Mouse (Mus musculus): ENCODE data around the gene Bbs5. TPM values are rescaled to one million over a fixed set of nuclear protein-coding genes. Genes with fewer than 3 reads are reported as not detected.
A peak's percentile ranks its signal among the peaks of the same experiment; 100 is the strongest.
"Not testable (repeated sequence)": the region's sequence is repeated elsewhere in the genome, so short reads cannot be mapped to it uniquely, and the experiment has no call there.

The Bbs5 gene
- polyA plus RNA-seq, 1 experiment from 2014 or later, result 10.3 TPM

DNA sequence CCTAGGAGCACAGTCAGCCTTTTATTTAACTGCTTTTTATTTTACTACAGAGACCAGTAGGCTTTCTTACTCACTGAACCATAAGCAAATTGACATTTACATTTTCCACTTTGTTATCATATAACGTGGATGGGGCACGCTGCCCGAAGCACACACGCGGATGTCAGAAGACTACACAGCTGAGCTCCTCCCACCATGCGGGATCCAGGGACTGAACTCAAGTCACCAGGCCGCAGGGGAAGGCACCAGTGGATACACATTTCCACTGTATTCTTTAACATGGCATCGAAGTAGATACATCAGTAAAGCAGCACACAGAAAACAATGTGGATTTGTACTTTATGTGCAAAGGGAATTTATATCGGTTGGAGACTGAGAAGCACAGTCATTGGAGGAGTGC lies 28.3 kb downstream of the Bbs5 start:
- no peaks in the 10 kb centered on the region for H3K36me3 ChIP-seq (ENCODE audit: control insufficient read depth, insufficient read depth, low read length)
- no peak for DNase-seq (ENCODE audit: low spot score)
- TF ChIP-seq EP300 (optimal IDR thresholded peaks at IDR 0.05), result no peak
- no peak for TF ChIP-seq CTCF (IDR thresholded peaks at IDR 0.05; ENCODE audit: low read depth)
- no peak overlapping the region for H3K4me2 ChIP-seq (replicated peaks; ENCODE audit: low read depth)
- no peak overlapping the region for H3K27ac ChIP-seq (replicated peaks)
- H3K9ac ChIP-seq (ENCODE audit: low read length), result no peak overlapping the region
- H3K4me1 ChIP-seq (replicated peaks; ENCODE audit: control insufficient read depth, insufficient read depth), result no peaks in the 10 kb centered on the region
- no peak overlapping the region for H3K4me3 ChIP-seq (ENCODE audit: low read depth, low read length)
- H3K27me3 ChIP-seq (ENCODE audit: control insufficient read depth, insufficient read depth, low read length), result no peaks in the 10 kb centered on the region
- no peak for ATAC-seq (ENCODE audit: low FRiP score, low TSS enrichment)
- 90% methylated on average over 9 of the region's 9 CpGs for WGBS
- H3K9me3 ChIP-seq (ENCODE audit: control insufficient read depth, low read length), result no peaks in the 10 kb centered on the region

DNA sequence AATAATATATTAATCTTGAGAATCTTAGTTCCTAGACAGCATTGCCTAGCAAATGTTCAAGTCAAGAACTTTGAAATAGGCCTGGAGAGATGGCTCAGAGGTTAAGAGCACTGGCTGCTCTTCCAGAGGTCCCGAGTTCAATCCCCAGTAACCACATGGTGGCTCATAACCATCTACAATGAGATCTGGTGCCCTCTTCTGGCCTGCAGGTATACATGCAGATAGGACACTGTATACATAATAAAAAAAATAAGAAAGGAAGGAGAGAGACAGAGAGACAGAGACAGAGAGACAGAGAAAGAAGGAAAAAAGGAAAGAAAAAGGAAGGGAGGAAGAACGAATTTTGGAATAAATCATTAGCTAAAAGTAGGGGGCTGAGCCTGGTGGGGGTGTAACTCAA lies 29.7 kb downstream of the Bbs5 start:
- H3K4me2 ChIP-seq (replicated peaks; ENCODE audit: low read depth), result no peak overlapping the region
- WGBS, result 62% methylated on average over 2 of the region's 2 CpGs
- no peaks in the 10 kb centered on the region for H3K9me3 ChIP-seq (ENCODE audit: control insufficient read depth, low read length)
- H3K27me3 ChIP-seq (ENCODE audit: control insufficient read depth, insufficient read depth, low read length), result no peaks in the 10 kb centered on the region
- TF ChIP-seq EP300 (optimal IDR thresholded peaks at IDR 0.05), result no peak
- peak; percentile 70 for TF ChIP-seq CTCF (IDR thresholded peaks at IDR 0.05; ENCODE audit: low read depth)
- no peak overlapping the region for H3K27ac ChIP-seq (replicated peaks)
- no peak for ATAC-seq (ENCODE audit: low FRiP score, low TSS enrichment)
- H3K9ac ChIP-seq (ENCODE audit: low read length), result no peak overlapping the region
- H3K36me3 ChIP-seq (ENCODE audit: control insufficient read depth, insufficient read depth, low read length), result no peaks in the 10 kb centered on the region
- no peak overlapping the region for H3K4me3 ChIP-seq (ENCODE audit: low read depth, low read length)
- DNase-seq (ENCODE audit: low spot score), result no peak
- no peaks in the 10 kb centered on the region for H3K4me1 ChIP-seq (replicated peaks; ENCODE audit: control insufficient read depth, insufficient read depth)

DNA sequence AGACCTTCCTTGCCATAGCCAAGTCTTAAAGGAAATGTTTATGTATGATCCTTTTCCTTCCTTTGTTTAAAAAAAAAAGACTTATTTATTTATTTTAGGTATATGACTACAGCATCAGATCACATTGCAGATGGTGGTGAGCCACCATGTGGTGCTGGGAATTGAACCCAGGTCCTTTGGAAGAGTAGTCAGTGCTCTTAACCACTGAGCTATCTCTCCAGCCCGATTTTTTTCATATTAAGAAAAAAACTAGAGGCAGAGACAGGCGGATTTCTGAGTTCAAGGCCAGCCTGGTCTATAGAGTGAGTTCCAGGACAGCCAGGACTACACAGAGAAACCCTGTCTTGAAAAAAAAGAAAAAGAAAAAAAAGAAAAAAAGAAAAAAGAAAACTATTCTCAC lies 30.2 kb downstream of the Bbs5 start:
- DNase-seq (ENCODE audit: low spot score); H3K4me2 ChIP-seq (replicated peaks; ENCODE audit: low read depth); H3K36me3 ChIP-seq (ENCODE audit: control insufficient read depth, insufficient read depth, low read length); H3K9me3 ChIP-seq (ENCODE audit: control insufficient read depth, low read length); H3K4me3 ChIP-seq (ENCODE audit: low read depth, low read length); H3K27me3 ChIP-seq (ENCODE audit: control insufficient read depth, insufficient read depth, low read length); ATAC-seq (ENCODE audit: low FRiP score, low TSS enrichment); H3K27ac ChIP-seq (replicated peaks); H3K9ac ChIP-seq (ENCODE audit: low read length); H3K4me1 ChIP-seq (replicated peaks; ENCODE audit: control insufficient read depth, insufficient read depth): not testable (repeated sequence)
- 90% methylated on average over 2 of the region's 2 CpGs for WGBS

DNA sequence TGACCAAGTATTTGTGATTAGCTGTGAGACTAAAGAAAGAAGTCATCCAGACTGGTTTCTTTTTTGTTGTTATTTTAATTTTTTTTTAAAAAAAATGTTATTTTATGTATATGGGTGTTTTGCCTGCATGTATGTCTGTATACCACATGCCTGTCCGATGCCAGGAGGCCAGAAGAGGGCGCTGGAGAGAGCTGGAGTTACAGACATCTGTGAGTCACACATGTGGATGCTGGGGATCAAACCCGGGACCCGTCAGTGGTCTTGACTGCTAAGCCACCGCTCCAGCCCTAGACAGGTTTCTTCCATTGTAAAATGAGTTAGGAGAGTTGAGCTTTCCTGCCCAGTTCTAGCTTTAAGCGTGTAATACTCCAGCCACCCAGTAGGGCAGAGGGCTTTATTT lies 33.0 kb downstream of the Bbs5 start:
- 59% methylated on average over 6 of the region's 6 CpGs for WGBS
- no peak overlapping the region for H3K27ac ChIP-seq (replicated peaks)
- H3K4me1 ChIP-seq (replicated peaks; ENCODE audit: control insufficient read depth, insufficient read depth), result no peaks in the 10 kb centered on the region
- ATAC-seq (ENCODE audit: low FRiP score, low TSS enrichment) (no peak), DNase-seq (ENCODE audit: low spot score) (no peak)
- no peak for TF ChIP-seq EP300 (optimal IDR thresholded peaks at IDR 0.05)
- TF ChIP-seq CTCF (IDR thresholded peaks at IDR 0.05; ENCODE audit: low read depth), result peak; percentile 32; the same call in 1 of the 2 replicates
- no peaks in the 10 kb centered on the region for H3K27me3 ChIP-seq (ENCODE audit: control insufficient read depth, insufficient read depth, low read length)
- H3K4me2 ChIP-seq (replicated peaks; ENCODE audit: low read depth), result no peak overlapping the region
- H3K9me3 ChIP-seq (ENCODE audit: control insufficient read depth, low read length), result no peaks in the 10 kb centered on the region
- no peaks in the 10 kb centered on the region for H3K36me3 ChIP-seq (ENCODE audit: control insufficient read depth, insufficient read depth, low read length)
- H3K9ac ChIP-seq (ENCODE audit: low read length), result no peak overlapping the region
- H3K4me3 ChIP-seq (ENCODE audit: low read depth, low read length), result no peak overlapping the region

DNA sequence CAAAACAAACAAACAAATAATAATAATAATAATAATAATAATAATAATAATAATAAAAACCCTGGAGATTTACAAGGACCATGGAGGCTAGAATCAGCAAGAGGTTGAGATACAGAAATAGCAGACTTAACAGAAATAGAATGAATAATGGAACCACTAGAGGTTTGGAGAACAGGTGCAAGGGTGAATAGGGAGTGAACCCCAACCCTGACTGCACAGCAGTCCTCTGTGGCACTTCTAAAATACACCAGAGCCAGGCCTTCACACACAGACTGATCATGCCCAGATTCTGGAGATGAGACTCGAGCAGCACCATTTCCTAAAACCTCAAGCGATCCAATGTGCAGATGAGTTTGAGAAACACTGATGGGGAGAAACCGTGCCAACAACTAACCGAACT lies 35.0 kb downstream of the Bbs5 start:
- H3K27ac ChIP-seq (replicated peaks), result no peak overlapping the region
- no peak overlapping the region for H3K9ac ChIP-seq (ENCODE audit: low read length)
- H3K9me3 ChIP-seq (ENCODE audit: control insufficient read depth, low read length), result no peaks in the 10 kb centered on the region
- DNase-seq (ENCODE audit: low spot score) (no peak), ATAC-seq (ENCODE audit: low FRiP score, low TSS enrichment) (no peak)
- no peaks in the 10 kb centered on the region for H3K36me3 ChIP-seq (ENCODE audit: control insufficient read depth, insufficient read depth, low read length)
- H3K4me1 ChIP-seq (replicated peaks; ENCODE audit: control insufficient read depth, insufficient read depth), result no peaks in the 10 kb centered on the region
- no peak overlapping the region for H3K4me2 ChIP-seq (replicated peaks; ENCODE audit: low read depth)
- 95% methylated on average over 4 of the region's 4 CpGs for WGBS
- no peak overlapping the region for H3K4me3 ChIP-seq (ENCODE audit: low read depth, low read length)
- TF ChIP-seq CTCF (IDR thresholded peaks at IDR 0.05; ENCODE audit: low read depth), result no peak
- TF ChIP-seq EP300 (optimal IDR thresholded peaks at IDR 0.05), result no peak
- H3K27me3 ChIP-seq (ENCODE audit: control insufficient read depth, insufficient read depth, low read length), result no peaks in the 10 kb centered on the region

DNA sequence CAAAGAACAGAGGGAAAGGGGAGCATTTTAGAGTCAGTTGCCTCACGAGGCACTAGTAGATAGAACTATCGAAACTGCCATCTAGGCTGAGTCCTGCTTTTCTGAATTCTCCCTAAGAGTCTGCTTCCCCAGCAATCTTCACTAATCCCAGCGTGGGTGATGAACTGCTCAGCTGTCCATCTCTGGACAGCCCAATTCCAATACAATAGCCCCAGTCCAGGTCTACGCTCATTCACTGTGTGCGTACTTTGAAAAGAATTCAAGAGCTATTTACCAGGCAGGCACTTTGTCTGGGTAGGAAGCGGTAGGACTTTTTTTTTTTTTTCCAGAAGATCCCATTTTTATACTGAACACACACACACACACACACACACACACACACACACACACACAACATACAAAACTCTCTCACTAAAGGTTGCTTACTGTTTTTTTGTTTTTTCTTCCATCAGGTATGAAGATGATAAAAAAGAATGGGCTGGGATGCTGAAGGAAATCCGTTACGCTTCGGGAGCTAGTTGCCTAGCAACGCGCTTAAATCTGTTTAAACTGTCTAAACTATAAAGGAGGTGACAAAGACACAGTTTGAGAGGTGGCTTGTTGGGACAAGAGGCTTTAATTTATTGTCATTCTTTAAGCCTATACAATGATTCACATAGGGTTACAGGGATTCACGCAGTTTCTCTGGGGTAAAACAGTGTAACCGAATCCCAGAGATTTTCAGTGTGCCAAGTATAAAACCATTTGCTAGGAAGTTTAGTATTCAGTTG lies 36.2 kb downstream of the Bbs5 start:
- ATAC-seq (ENCODE audit: low FRiP score, low TSS enrichment) (no peak), DNase-seq (ENCODE audit: low spot score) (no peak)
- Histone ChIP-seq H3K4me3 (ENCODE audit: low read depth, low read length) (no peak overlapping the region), H3K36me3 (ENCODE audit: control insufficient read depth, insufficient read depth, low read length) (peaks cover 4% of the 10 kb centered on the region; the same call in 1 of the 2 replicates), H3K27me3 (ENCODE audit: control insufficient read depth, insufficient read depth, low read length) (no peaks in the 10 kb centered on the region), H3K9ac (ENCODE audit: low read length) (no peak overlapping the region), H3K4me2 (replicated peaks; ENCODE audit: low read depth) (no peak overlapping the region), H3K27ac (replicated peaks) (no peak overlapping the region), H3K4me1 (replicated peaks; ENCODE audit: control insufficient read depth, insufficient read depth) (no peaks in the 10 kb centered on the region), H3K9me3 (ENCODE audit: control insufficient read depth, low read length) (no peaks in the 10 kb centered on the region)
- WGBS, result 80% methylated on average over 13 of the region's 13 CpGs
- no peak for TF ChIP-seq EP300 (optimal IDR thresholded peaks at IDR 0.05)
- TF ChIP-seq CTCF (IDR thresholded peaks at IDR 0.05; ENCODE audit: low read depth), result no peak
